Mouse (Mus musculus) limb, embryonic 11.5 days (tissue): ENCODE measurements around the gene Tradd. TPM values are rescaled to one million over a fixed set of nuclear protein-coding genes. Genes with fewer than 3 reads are reported as not detected.

ENCODE experiments used
- ATAC-seq: fragments of 200-750 bp; cut with Nextera tagmentation; 2 replicates; pipeline ENCODE4 v1.8.0; 2017; ENCODE audit warnings: low read depth; ENCODE audit not compliant: insufficient number of reproducible peaks, low FRiP score, low TSS enrichment
- DNase-seq: peaks from one replicate; pipeline ENCODE4 v3.0.0-alpha.2; 2015; ENCODE audit warnings: low spot score
- H3K27ac ChIP-seq: fragments of 300-500 bp; sonication (generic); replicated peaks from 2 replicates; pipeline ENCODE4 v1.5.1; 2014; ENCODE audit warnings: low read depth, mild to moderate bottlenecking, low read length
- H3K27me3 ChIP-seq: fragments of 300-500 bp; sonication (generic); 2 replicates; pipeline ENCODE4 v1.6.1; 2014; ENCODE audit warnings: mild to moderate bottlenecking, low read length, mixed read lengths; ENCODE audit not compliant: control insufficient read depth, insufficient read depth
- H3K36me3 ChIP-seq: fragments of 300-500 bp; sonication (generic); 2 replicates; pipeline ENCODE4 v1.6.1; 2014; ENCODE audit warnings: mild to moderate bottlenecking, low read length, moderate library complexity, mixed read lengths; ENCODE audit not compliant: control insufficient read depth, insufficient read depth
- H3K4me1 ChIP-seq: fragments of 300-500 bp; sonication (generic); 2 replicates; pipeline ENCODE4 v1.6.1; 2014; ENCODE audit warnings: low read length, mixed read lengths; ENCODE audit not compliant: control insufficient read depth, insufficient read depth
- H3K4me2 ChIP-seq: fragments of 300-500 bp; sonication (generic); 2 replicates; pipeline ENCODE4 v1.6.1; 2014; ENCODE audit warnings: low read depth, mild to moderate bottlenecking, moderate library complexity; ENCODE audit not compliant: severe bottlenecking
- H3K4me3 ChIP-seq: fragments of 300-500 bp; sonication (generic); 2 replicates; pipeline ENCODE4 v1.5.1; 2014; ENCODE audit warnings: low read depth, low read length
- H3K9ac ChIP-seq: fragments of 300-500 bp; sonication (generic); 2 replicates; pipeline ENCODE4 v1.6.1; 2014; ENCODE audit warnings: mild to moderate bottlenecking, low read length
- H3K9me3 ChIP-seq: fragments of 300-500 bp; sonication (generic); 2 replicates; pipeline ENCODE4 v1.6.1; 2016; ENCODE audit warnings: low read length; ENCODE audit not compliant: control insufficient read depth
- WGBS: fragments of 180-500 bp; shearing (Covaris S2); extraction: QIAGEN DNeasy Blood & Tissue Kit; methylation state at CpG from one replicate; pipeline ENCODE4 v1.1.7; 2014; 5-methylcytosine and 5-hydroxymethylcytosine counted together
- polyA plus RNA-seq: library from polyadenylated mRNA; unstranded; fragments of >200 nt; fragmentation: Nextera tagmentation; extraction: Ambion mirVana; gene quantifications from 2 replicates; pipeline ENCODE4 v1.2.1, GENCODE M21; 2014

Gene Tradd
- polyA plus RNA-seq, 1 experiment from 2014 or later, result 11.1 TPM

GRCm38 (mm10) chr8:105231503-105232320 is 32.7 kb downstream of the Tradd start:
- H3K4me1 ChIP-seq, result no peaks in the 10 kb centered on the region
- no peak overlapping the region for H3K4me2 ChIP-seq
- H3K27me3 ChIP-seq, result no peaks in the 10 kb centered on the region
- H3K9me3 ChIP-seq, result no peaks in the 10 kb centered on the region
- no peaks in the 10 kb centered on the region; the same call in 1 of the 2 replicates for H3K36me3 ChIP-seq
- no peak overlapping the region for H3K4me3 ChIP-seq
- no peak overlapping the region for H3K9ac ChIP-seq
- WGBS, result 88% methylated on average over 12 of the region's 12 CpGs
- ATAC-seq (no peak), DNase-seq (no peak)
- H3K27ac ChIP-seq, result no peak overlapping the region

- Histone ChIP-seq H3K4me2 (peak overlapping the region; percentile 83), H3K9ac (peak overlapping the region; percentile 89; the same call in 1 of the 2 replicates), H3K36me3 (no peaks in the 10 kb centered on the region), H3K4me1 (peaks cover 8% of the 10 kb centered on the region), H3K27ac (no peak overlapping the region), H3K9me3 (no peaks in the 10 kb centered on the region), H3K4me3 (peak overlapping the region; percentile 98), H3K27me3 (no peaks in the 10 kb centered on the region)
- ATAC-seq, result no peak
- 29% methylated on average over 6 of the region's 6 CpGs for WGBS
- no peak for DNase-seq
Measured at GRCm38 (mm10) chr8:105225917-105226316, 38.5 kb downstream of the Tradd start.

- WGBS, result under 1% methylated on average over 27 of the region's 27 CpGs
- peak overlapping the region; percentile 98 for H3K4me3 ChIP-seq
- H3K9ac ChIP-seq, result peak overlapping the region; percentile 89
- H3K4me2 ChIP-seq, result peak overlapping the region; percentile 83
- peaks cover 8% of the 10 kb centered on the region for H3K4me1 ChIP-seq
- peak overlapping the region; percentile 68; the same call in 1 of the 2 replicates for H3K27ac ChIP-seq
- DNase-seq, result no peak
- no peaks in the 10 kb centered on the region for H3K36me3 ChIP-seq
- ATAC-seq, result no peak; the same call in 1 of the 2 replicates
- H3K9me3 ChIP-seq, result no peaks in the 10 kb centered on the region
- H3K27me3 ChIP-seq, result no peaks in the 10 kb centered on the region
Measured at GRCm38 (mm10) chr8:105225272-105225593, 39.2 kb downstream of the Tradd start.

- Histone ChIP-seq H3K27me3 (no peaks in the 10 kb centered on the region), H3K27ac (peak within 1 kb of the TSS; percentile 68), H3K36me3 (no peaks in the 10 kb centered on the region), H3K4me1 (peaks cover 8% of the 10 kb centered on the region), H3K4me3 (peak within 1 kb of the TSS; percentile 98), H3K4me2 (peak within 1 kb of the TSS; percentile 83), H3K9me3 (no peaks in the 10 kb centered on the region), H3K9ac (peak within 1 kb of the TSS; percentile 89)
- WGBS, result 3% methylated on average over 34 of the region's 34 CpGs
- DNase-seq (peak; percentile 97), ATAC-seq (peak; percentile 93)
Measured at GRCm38 (mm10) chr8:105224413-105225271, 39.8 kb downstream of the Tradd start, which contains the start of gene D230025D16Rik. Gene D230025D16Rik (plus strand): TSS chr8:105225145.

GRCm38 (mm10) chr8:105223850-105224249 is 40.6 kb downstream of the Tradd start:
- H3K9ac ChIP-seq, result no peak overlapping the region
- 74% methylated on average over 7 of the region's 7 CpGs for WGBS
- H3K4me2 ChIP-seq, result no peak overlapping the region
- ATAC-seq (no peak), DNase-seq (no peak)
- no peaks in the 10 kb centered on the region for H3K9me3 ChIP-seq
- no peak overlapping the region for H3K27ac ChIP-seq
- no peaks in the 10 kb centered on the region for H3K36me3 ChIP-seq
- H3K27me3 ChIP-seq, result no peaks in the 10 kb centered on the region
- H3K4me1 ChIP-seq, result peaks cover 8% of the 10 kb centered on the region
- no peak overlapping the region for H3K4me3 ChIP-seq

- ATAC-seq (no peak), DNase-seq (no peak)
- Histone ChIP-seq H3K27ac (no peak overlapping the region), H3K36me3 (no peaks in the 10 kb centered on the region; the same call in 1 of the 2 replicates), H3K27me3 (no peaks in the 10 kb centered on the region), H3K4me3 (no peak overlapping the region), H3K9me3 (no peaks in the 10 kb centered on the region), H3K9ac (no peak overlapping the region), H3K4me1 (no peaks in the 10 kb centered on the region), H3K4me2 (no peak overlapping the region)
- WGBS, result 80% methylated on average over 5 of the region's 5 CpGs
Measured at GRCm38 (mm10) chr8:105217926-105218522, 46.4 kb downstream of the Tradd start.

- no peaks in the 10 kb centered on the region; the same call in 1 of the 2 replicates for H3K36me3 ChIP-seq
- H3K4me3 ChIP-seq, result no peak overlapping the region
- DNase-seq, result no peak
- no peaks in the 10 kb centered on the region for H3K9me3 ChIP-seq
- no peak overlapping the region for H3K9ac ChIP-seq
- 94% methylated on average over 5 of the region's 5 CpGs for WGBS
- H3K4me1 ChIP-seq, result no peaks in the 10 kb centered on the region
- H3K4me2 ChIP-seq, result no peak overlapping the region
- ATAC-seq, result no peak
- H3K27ac ChIP-seq, result no peak overlapping the region
- no peaks in the 10 kb centered on the region for H3K27me3 ChIP-seq
Measured at GRCm38 (mm10) chr8:105214104-105214503, 50.3 kb downstream of the Tradd start.
